Mouse (Mus musculus): Measurements from ENCODE around the gene Adap2.

DNA sequence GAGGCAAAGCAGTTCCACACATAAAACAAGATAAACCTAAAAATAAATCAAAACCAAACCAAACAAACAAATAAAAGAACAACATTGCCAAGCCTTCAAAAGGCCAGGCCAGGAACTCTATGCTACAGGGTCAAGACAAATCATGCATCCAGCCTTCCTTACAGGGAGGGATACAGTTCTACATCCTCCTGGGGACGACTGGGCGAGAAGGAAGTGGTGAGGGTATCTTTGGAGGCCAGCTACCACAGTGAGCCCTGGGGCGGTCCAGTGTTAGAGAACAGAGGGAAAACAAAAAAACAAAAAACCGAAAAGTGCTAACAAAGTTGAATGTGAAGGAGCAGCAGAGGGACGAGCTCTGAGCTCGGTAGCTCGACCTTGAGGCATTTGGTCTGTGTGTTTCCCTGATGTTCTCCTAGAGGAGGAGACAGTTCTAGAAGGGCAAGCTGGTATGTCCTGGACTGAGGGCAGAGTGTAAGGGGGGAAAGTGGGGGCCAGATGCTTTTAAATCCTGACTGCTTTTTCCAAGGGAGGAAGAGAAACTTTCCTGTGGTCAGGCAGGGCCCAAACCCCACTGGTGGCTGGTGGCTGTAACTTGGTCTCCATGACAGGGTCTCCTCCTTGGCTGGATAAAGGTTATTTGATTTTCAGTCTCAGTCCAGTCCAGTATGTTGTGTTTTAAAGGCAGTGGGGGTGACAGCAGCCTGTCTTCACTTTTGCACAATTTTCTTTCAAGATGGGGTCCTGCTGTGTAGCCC is 9.6 kb downstream of the Adap2 start:
- TF ChIP-seq EP300 (optimal IDR thresholded peaks at IDR 0.05) (no peak), CTCF (IDR thresholded peaks at IDR 0.05; ENCODE audit: low read depth) (no peak)

All from stomach, postnatal 0 days (tissue).